Mouse (Mus musculus) hindbrain, embryonic 13.5 days (tissue): ENCODE measurements around the gene Tbcd. TPM values are rescaled to one million over a fixed set of nuclear protein-coding genes. Genes with fewer than 3 reads are reported as not detected.
"Not testable (repeated sequence)": the region's sequence is repeated elsewhere in the genome, so short reads cannot be mapped to it uniquely, and the experiment has no call there.

Experiments used
- ATAC-seq: fragments of 200-750 bp; cut with Nextera tagmentation; 2 replicates; pipeline ENCODE4 v1.8.0; 2017; ENCODE audit warnings: moderate TSS enrichment; ENCODE audit not compliant: low FRiP score
- H3K27ac ChIP-seq: fragments of 300-500 bp; sonication (generic); 2 replicates; pipeline ENCODE4 v1.5.1; 2015; ENCODE audit warnings: inconsistent platforms, mild to moderate bottlenecking, moderate library complexity
- H3K27me3 ChIP-seq: fragments of 300-500 bp; sonication (generic); 2 replicates; pipeline ENCODE4 v1.6.1; 2015; ENCODE audit warnings: mild to moderate bottlenecking, inconsistent platforms
- H3K36me3 ChIP-seq: fragments of 300-500 bp; sonication (generic); 2 replicates; pipeline ENCODE4 v1.6.1; 2015; ENCODE audit warnings: mild to moderate bottlenecking, inconsistent platforms
- H3K4me1 ChIP-seq: fragments of 300-500 bp; sonication (generic); replicated peaks from 2 replicates; pipeline ENCODE4 v1.6.1; 2015; ENCODE audit warnings: inconsistent platforms
- H3K4me2 ChIP-seq: fragments of 300-500 bp; sonication (generic); 2 replicates; pipeline ENCODE4 v1.6.1; 2015; ENCODE audit warnings: inconsistent platforms, mild to moderate bottlenecking, moderate library complexity
- H3K4me3 ChIP-seq: fragments of 300-500 bp; sonication (generic); 2 replicates; pipeline ENCODE4 v1.5.1; 2015; ENCODE audit warnings: mild to moderate bottlenecking, inconsistent platforms
- H3K9ac ChIP-seq: fragments of 300-500 bp; sonication (generic); 2 replicates; pipeline ENCODE4 v1.6.1; 2015; ENCODE audit warnings: mild to moderate bottlenecking, inconsistent platforms
- H3K9me3 ChIP-seq: fragments of 300-500 bp; sonication (generic); 2 replicates; pipeline ENCODE4 v1.6.1; 2016; ENCODE audit warnings: inconsistent platforms
- WGBS: fragments of 180-500 bp; shearing (Covaris S2); methylation state at CpG from one replicate; pipeline ENCODE4 v1.1.7; 2015; 5-methylcytosine and 5-hydroxymethylcytosine counted together
- polyA plus RNA-seq: library from polyadenylated mRNA; unstranded; fragments of >200 nt; fragmentation: Nextera tagmentation; extraction: Ambion mirVana; gene quantifications from 2 replicates; pipeline ENCODE4 v1.2.1, GENCODE M21; 2015

Gene Tbcd
- polyA plus RNA-seq, 1 experiment from 2014 or later, result 59.0 TPM

DNA sequence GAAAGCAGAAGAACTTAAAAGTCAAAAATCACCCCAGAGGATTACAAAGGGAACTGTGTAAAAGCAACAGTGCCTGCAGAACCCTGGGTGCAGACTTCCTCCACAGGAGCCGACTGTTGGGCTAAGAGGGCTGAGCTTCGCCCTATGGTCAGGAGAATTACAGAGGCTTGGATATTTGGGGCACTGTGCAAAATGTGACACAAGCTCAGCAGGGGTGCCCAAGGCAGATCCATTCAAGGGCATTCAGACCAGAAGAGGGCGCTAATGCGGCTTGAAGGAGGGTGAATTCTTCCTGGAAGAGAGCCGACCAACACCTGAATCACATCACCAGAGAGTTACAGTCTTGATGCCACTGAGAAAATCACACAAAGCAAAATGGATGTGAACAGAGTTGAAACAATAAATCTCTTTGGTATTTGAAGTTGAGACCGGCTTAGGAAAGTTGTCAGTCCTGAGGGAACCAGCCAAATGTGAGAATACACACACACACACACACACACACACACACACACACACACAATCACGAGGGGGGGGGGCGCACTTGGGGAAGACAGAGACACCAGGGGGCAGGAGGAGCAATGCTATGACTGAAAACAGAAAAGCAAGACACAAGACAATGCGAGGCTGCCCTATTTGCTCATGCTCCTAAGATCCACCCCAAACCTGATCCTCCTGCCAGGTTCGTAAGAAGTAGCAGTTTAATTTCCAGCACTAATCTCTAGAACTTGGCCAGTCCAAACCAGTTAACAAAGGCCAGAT, 201.0 kb downstream of the Tbcd start:
- Histone ChIP-seq H3K36me3 (0 out of 2 replicates have a peak, but pooled peaks cover 9% of the 10 kb centered on the region), H3K27me3 (no peaks in the 10 kb centered on the region), H3K9ac (no peak overlapping the region), H3K9me3 (no peaks in the 10 kb centered on the region), H3K4me2 (no peak overlapping the region), H3K4me1 (no peaks in the 10 kb centered on the region), H3K27ac (no peak overlapping the region), H3K4me3 (no peak overlapping the region)
- 65% methylated on average over 10 of the region's 10 CpGs for WGBS
- no peak for ATAC-seq

- Histone ChIP-seq H3K27ac (no peak overlapping the region), H3K4me2 (no peak overlapping the region), H3K4me1 (no peaks in the 10 kb centered on the region), H3K27me3 (no peaks in the 10 kb centered on the region), H3K4me3 (no peak overlapping the region), H3K9me3 (no peaks in the 10 kb centered on the region), H3K9ac (no peak overlapping the region), H3K36me3 (0 out of 2 replicates have a peak, but pooled peaks cover 9% of the 10 kb centered on the region)
- 65% methylated on average over 4 of the region's 4 CpGs for WGBS
- ATAC-seq, result no peak
Measured at GRCm38 (mm10) chr11:121653631-121654030, 201.9 kb downstream of the Tbcd start.

- no peak overlapping the region for H3K9ac ChIP-seq
- H3K27ac ChIP-seq, result no peak overlapping the region
- H3K4me3 ChIP-seq, result no peak overlapping the region
- no peaks in the 10 kb centered on the region for H3K4me1 ChIP-seq
- 0 out of 2 replicates have a peak, but pooled peaks cover 6% of the 10 kb centered on the region for H3K36me3 ChIP-seq
- H3K27me3 ChIP-seq, result no peaks in the 10 kb centered on the region
- no peak overlapping the region for H3K4me2 ChIP-seq
- H3K9me3 ChIP-seq, result no peaks in the 10 kb centered on the region
- no peak for ATAC-seq
- 86% methylated on average over 9 of the region's 9 CpGs for WGBS
Measured at GRCm38 (mm10) chr11:121654406-121654945, 202.7 kb downstream of the Tbcd start.

DNA sequence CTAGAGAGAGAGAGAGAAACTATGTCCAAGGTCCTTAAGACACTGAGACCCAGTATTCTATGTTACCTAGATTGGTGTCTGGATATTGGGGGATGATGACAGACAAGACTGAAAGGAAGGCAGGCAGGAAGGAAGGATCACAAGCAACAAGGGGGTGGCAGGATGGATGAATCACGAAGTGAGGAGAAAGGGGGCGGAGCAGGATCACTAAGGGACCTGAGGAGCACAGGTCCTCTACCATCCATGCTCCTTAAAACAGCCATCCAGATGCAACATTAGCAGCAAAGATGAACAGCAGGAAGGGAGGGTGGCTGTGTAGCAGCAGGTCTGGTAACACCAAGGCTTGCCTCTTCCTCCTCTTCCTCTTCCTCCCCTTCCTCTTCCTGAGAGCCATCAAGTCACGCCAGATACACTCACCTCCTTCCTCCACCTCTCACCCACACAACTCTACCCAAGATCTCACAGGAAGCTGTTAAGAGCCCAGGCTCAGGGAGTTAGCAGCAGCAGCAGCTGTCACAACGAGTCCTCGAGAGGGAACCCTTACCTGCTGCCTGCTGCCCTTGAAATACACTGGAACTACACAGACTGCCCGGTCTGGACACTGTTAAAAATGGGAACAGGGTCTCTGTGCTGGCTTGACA, 203.5 kb downstream of the Tbcd start:
- ATAC-seq, result no peak

DNA sequence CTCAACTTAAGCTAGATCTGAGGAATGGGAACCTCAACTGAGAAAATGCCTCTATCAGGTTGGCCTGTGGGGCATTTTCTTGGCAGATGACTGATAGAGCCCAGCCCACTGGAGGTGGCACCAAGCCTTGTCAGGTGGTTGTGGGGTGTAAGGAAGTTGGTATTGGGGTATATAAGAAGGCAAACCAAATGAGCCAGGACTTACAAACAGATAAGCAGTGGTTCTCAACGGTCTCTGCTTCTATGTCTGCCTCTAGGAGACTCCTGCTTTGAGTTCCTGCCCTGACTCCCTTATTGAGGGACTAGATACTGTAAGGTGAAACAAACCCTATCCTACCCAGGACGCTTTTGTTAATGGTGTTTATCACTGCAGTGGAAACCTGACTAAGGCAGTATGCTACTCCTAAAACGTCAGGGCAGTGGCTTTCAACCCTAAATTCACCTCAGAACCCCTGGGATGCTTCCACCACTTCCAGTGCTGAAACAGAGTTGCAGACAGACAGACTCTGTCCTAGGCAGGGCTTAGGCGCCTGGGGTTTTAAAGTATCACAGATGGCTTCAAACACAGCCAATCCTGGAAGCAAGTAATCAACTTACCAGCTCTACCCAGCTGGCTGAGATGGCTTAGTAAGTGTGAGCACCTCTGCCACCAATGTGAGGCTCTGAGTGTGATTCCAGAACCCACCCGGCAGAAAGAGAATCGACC, 204.2 kb downstream of the Tbcd start:
- H3K36me3 ChIP-seq, result peaks cover 3% of the 10 kb centered on the region; the same call in 1 of the 2 replicates

More for the DNA sequence above, 203.5 kb downstream of the Tbcd start:
- H3K4me2 ChIP-seq, result no peak overlapping the region
- peaks cover 3% of the 10 kb centered on the region; the same call in 1 of the 2 replicates for H3K36me3 ChIP-seq
- no peak overlapping the region for H3K27ac ChIP-seq
- no peaks in the 10 kb centered on the region for H3K4me1 ChIP-seq
- no peaks in the 10 kb centered on the region for H3K27me3 ChIP-seq
- no peak overlapping the region for H3K9ac ChIP-seq
- no peak overlapping the region for H3K4me3 ChIP-seq
- WGBS, result 83% methylated on average over 6 of the region's 6 CpGs
- H3K9me3 ChIP-seq, result no peaks in the 10 kb centered on the region

DNA sequence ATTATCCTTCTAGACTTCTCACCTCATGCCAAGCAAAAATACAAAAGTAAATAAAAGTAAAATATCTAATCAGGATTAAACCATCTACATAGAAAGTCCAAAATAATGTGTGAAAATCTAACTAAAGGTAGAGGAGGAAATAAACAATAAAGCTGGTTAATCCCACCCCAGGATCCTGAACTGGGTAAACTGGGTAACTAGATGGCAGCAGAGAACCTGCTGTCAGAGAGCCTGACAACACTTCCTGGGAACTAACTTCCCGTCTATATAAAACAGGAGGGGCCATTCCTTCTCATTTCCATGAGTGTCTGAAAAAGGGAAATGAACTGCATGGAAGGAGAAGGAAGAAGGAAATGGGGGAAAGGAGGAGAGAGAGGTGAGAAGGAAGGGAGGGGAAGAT, 206.4 kb downstream of the Tbcd start:
- Histone ChIP-seq H3K4me3 (no peak overlapping the region), H3K4me2 (no peak overlapping the region), H3K9ac (no peak overlapping the region), H3K27me3 (no peaks in the 10 kb centered on the region), H3K36me3 (peaks cover 13% of the 10 kb centered on the region; the same call in 1 of the 2 replicates), H3K9me3 (no peaks in the 10 kb centered on the region), H3K4me1 (no peaks in the 10 kb centered on the region), H3K27ac (no peak overlapping the region)
- WGBS, result 50% methylated on average over 1 of the region's 1 CpGs
- ATAC-seq, result no peak

More for the DNA sequence above, 204.2 kb downstream of the Tbcd start:
- 85% methylated on average over 6 of the region's 6 CpGs for WGBS
- H3K4me1 ChIP-seq, result no peaks in the 10 kb centered on the region
- H3K27ac ChIP-seq, result no peak overlapping the region
- no peaks in the 10 kb centered on the region for H3K9me3 ChIP-seq
- ATAC-seq, result no peak
- H3K4me3 ChIP-seq, result no peak overlapping the region
- no peaks in the 10 kb centered on the region for H3K27me3 ChIP-seq
- no peak overlapping the region for H3K9ac ChIP-seq
- no peak overlapping the region for H3K4me2 ChIP-seq

- not testable (repeated sequence) for H3K27ac ChIP-seq, ATAC-seq, H3K27me3 ChIP-seq, H3K4me3 ChIP-seq, H3K4me2 ChIP-seq, H3K9ac ChIP-seq, H3K9me3 ChIP-seq, H3K4me1 ChIP-seq
- 100% methylated on average over 2 of the region's 2 CpGs for WGBS
- H3K36me3 ChIP-seq, result peaks cover 16% of the 10 kb centered on the region; the same call in 1 of the 2 replicates
Measured at GRCm38 (mm10) chr11:121660604-121661003, 208.9 kb downstream of the Tbcd start.

DNA sequence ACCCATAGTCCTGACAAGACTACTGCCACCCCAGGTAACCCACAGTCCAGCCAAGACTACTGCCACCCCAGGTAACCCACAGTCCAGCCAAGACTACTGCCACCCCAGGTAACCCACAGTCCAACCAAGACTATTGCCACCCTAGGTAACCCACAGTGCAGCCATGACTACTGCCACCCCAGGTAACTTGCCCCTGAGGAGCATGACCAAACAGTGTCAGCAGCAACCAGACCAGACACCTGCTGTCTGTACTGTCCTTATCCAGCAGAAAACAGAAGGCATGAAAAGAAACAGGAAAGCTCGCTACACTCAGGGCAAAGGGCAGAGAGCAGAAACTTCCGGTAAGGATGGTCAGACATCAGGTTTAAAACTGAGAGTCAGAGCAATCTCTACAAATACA, 209.4 kb downstream of the Tbcd start:
- peaks cover 14% of the 10 kb centered on the region; the same call in 1 of the 2 replicates for H3K36me3 ChIP-seq
- no peaks in the 10 kb centered on the region for H3K4me1 ChIP-seq
- H3K27ac ChIP-seq, result no peak overlapping the region
- no peak overlapping the region for H3K9ac ChIP-seq
- H3K9me3 ChIP-seq, result no peaks in the 10 kb centered on the region
- H3K4me2 ChIP-seq, result no peak overlapping the region
- WGBS, result 89% methylated on average over 2 of the region's 2 CpGs
- no peaks in the 10 kb centered on the region for H3K27me3 ChIP-seq
- no peak for ATAC-seq
- H3K4me3 ChIP-seq, result no peak overlapping the region

Other genes starting within 250 kb of the Tbcd start
- 17.8 and 20.5 TPM in 2 replicates for gene Hexdc, start 247.5 kb upstream of the Tbcd start, polyA plus RNA-seq
- gene Ogfod3, start 247.2 kb upstream of the Tbcd start, polyA plus RNA-seq, result 23.9 and 24.2 TPM in 2 replicates
- gene Cybc1, start 222.6 kb upstream of the Tbcd start, polyA plus RNA-seq, result 39.3 and 42.2 TPM in 2 replicates
- 94.8 and 95.5 TPM in 2 replicates for gene Narf, start 214.7 kb upstream of the Tbcd start, polyA plus RNA-seq
- gene Foxk2, start 192.0 kb upstream of the Tbcd start, polyA plus RNA-seq, result 12.1 and 12.2 TPM in 2 replicates
- 82.1 and 84.7 TPM in 2 replicates for gene Wdr45b, start 97.5 kb upstream of the Tbcd start, polyA plus RNA-seq
- 7.7 and 8.2 TPM in 2 replicates for gene Rab40b, start 63.7 kb upstream of the Tbcd start, polyA plus RNA-seq
- gene Fn3krp, start 30.5 kb upstream of the Tbcd start, polyA plus RNA-seq, result 10.4 and 11.3 TPM in 2 replicates
- 3.6 and 5.2 TPM in 2 replicates for gene Fn3k, start 17.0 kb upstream of the Tbcd start, polyA plus RNA-seq
- gene Zfp750, start 67.4 kb downstream of the Tbcd start, polyA plus RNA-seq, result 0.44 and 0.71 TPM in 2 replicates
- gene B3gntl1, start 221.2 kb downstream of the Tbcd start, polyA plus RNA-seq, result 6.4 and 7.8 TPM in 2 replicates
- 15.9 and 17.2 TPM in 2 replicates for gene Metrnl, start 249.6 kb downstream of the Tbcd start, polyA plus RNA-seq